Mouse (Mus musculus) stomach, postnatal 0 days (tissue): ENCODE measurements around the gene Tmem121b.

Source experiments
- CTCF ChIP-seq: IDR thresholded peaks from 2 replicates; pipeline ENCODE4 v1.5.1; 2016; ENCODE audit warnings: antibody characterized with exemption, low read depth, mild to moderate bottlenecking, moderate library complexity
- EP300 ChIP-seq: optimal IDR thresholded peaks from 2 replicates; pipeline ENCODE3; 2016; ENCODE audit warnings: antibody characterized with exemption

- TF ChIP-seq CTCF (no peak), EP300 (no peak)
Measured at GRCm38 (mm10) chr6:120466609-120467329, 26.8 kb downstream of the Tmem121b start.
